Mouse (Mus musculus) testis, adult 2 months (tissue): ENCODE results near the gene Pcna.

Experiments used
- CTCF ChIP-seq: fragments of 200-500 bp; IDR thresholded peaks from 2 replicates; pipeline ENCODE4 v1.5.1; 2012; ENCODE audit warnings: low read depth, mild to moderate bottlenecking, inconsistent platforms, low read length, moderate library complexity; ENCODE audit not compliant: control insufficient read depth, insufficient read depth, insufficient replicate concordance
- POLR2A ChIP-seq: fragments of 200-500 bp; IDR thresholded peaks from 2 replicates; pipeline ENCODE4 v1.6.1; 2012; ENCODE audit warnings: low read depth, mild to moderate bottlenecking, inconsistent platforms, low read length, moderate library complexity; ENCODE audit not compliant: control insufficient read depth

DNA sequence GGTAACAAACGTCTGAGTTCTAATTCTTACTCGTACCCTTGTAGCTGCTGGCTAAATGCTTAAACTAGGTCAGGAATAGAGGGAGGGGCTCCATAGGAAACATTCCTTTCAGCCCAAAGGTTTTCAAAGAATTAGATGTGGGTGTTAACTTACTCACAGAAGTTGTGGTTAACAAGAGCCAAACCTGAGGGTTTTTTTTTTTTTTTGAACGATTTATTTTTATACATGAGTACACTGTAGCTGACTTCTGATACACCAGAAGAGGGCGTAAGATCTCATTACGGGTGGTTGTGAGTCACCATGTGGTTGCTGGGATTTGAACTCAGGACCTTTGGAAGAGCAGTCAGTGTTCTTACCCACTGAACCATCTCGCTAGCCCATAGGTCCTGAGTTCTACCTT is 9.1 kb upstream of the Pcna start:
- TF ChIP-seq CTCF (no peak), POLR2A (no peak)
